Mouse (Mus musculus) ES-Bruce4 (cell line): Measurements from ENCODE around the gene Pi4k2b. TPM values are rescaled to one million over a fixed set of nuclear protein-coding genes. Genes with fewer than 3 reads are reported as not detected.
"Not testable (repeated sequence)": the region's sequence is repeated elsewhere in the genome, so short reads cannot be mapped to it uniquely, and the experiment has no call there.

Experiments
- H3K27ac ChIP-seq: 2 replicates; pipeline ENCODE4 v1.5.1; 2012; ENCODE audit warnings: low read length, inconsistent platforms; ENCODE audit not compliant: insufficient read depth
- H3K27me3 ChIP-seq: 2 replicates; pipeline ENCODE4 v1.6.1; 2012; ENCODE audit warnings: mild to moderate bottlenecking, low read length, inconsistent platforms; ENCODE audit not compliant: control insufficient read depth, poor library complexity, insufficient read depth, severe bottlenecking
- H3K36me3 ChIP-seq: 2 replicates; pipeline ENCODE4 v1.6.1; 2012; ENCODE audit warnings: inconsistent platforms, mild to moderate bottlenecking, low read length, moderate library complexity; ENCODE audit not compliant: control insufficient read depth, poor library complexity, insufficient read depth, severe bottlenecking
- H3K4me1 ChIP-seq: one replicate; pipeline ENCODE4 v1.8.1; 2011; ENCODE audit warnings: low read length; ENCODE audit not compliant: control insufficient read depth, insufficient read depth
- H3K4me3 ChIP-seq: 2 replicates; pipeline ENCODE4 v1.5.1; 2011; ENCODE audit warnings: low read depth, mild to moderate bottlenecking, low read length
- H3K9ac ChIP-seq: 2 replicates; pipeline ENCODE4 v1.6.1; 2012; ENCODE audit warnings: low read depth, mild to moderate bottlenecking, inconsistent platforms; ENCODE audit not compliant: poor library complexity, severe bottlenecking
- H3K9me3 ChIP-seq: replicated peaks from 2 replicates; pipeline ENCODE4 v1.6.1; 2012; ENCODE audit warnings: mild to moderate bottlenecking, low read length, inconsistent platforms; ENCODE audit not compliant: control insufficient read depth, poor library complexity, insufficient read depth, severe bottlenecking
- CTCF ChIP-seq: IDR thresholded peaks from one replicate; pipeline ENCODE4 v1.8.1; 2011; ENCODE audit warnings: low read depth, low read length
- EP300 ChIP-seq: IDR thresholded peaks from 2 replicates; pipeline ENCODE4 v1.6.1; 2011; ENCODE audit warnings: low read depth, low read length; ENCODE audit not compliant: insufficient read depth
- POLR2A ChIP-seq: IDR thresholded peaks from one replicate; pipeline ENCODE4 v1.8.1; 2011; ENCODE audit warnings: low read length; ENCODE audit not compliant: insufficient read depth
- polyA plus RNA-seq: library from polyadenylated mRNA; stranded (reverse); fragments of >200 nt; gene quantifications from 2 replicates; pipeline ENCODE4 v1.2.4, GENCODE M21; 2011; ENCODE audit warnings: low read depth; ENCODE audit not compliant: missing spikeins, insufficient read depth, insufficient read length

Pi4k2b gene
- polyA plus RNA-seq, result 41.9 and 44.5 TPM in 2 replicates

DNA sequence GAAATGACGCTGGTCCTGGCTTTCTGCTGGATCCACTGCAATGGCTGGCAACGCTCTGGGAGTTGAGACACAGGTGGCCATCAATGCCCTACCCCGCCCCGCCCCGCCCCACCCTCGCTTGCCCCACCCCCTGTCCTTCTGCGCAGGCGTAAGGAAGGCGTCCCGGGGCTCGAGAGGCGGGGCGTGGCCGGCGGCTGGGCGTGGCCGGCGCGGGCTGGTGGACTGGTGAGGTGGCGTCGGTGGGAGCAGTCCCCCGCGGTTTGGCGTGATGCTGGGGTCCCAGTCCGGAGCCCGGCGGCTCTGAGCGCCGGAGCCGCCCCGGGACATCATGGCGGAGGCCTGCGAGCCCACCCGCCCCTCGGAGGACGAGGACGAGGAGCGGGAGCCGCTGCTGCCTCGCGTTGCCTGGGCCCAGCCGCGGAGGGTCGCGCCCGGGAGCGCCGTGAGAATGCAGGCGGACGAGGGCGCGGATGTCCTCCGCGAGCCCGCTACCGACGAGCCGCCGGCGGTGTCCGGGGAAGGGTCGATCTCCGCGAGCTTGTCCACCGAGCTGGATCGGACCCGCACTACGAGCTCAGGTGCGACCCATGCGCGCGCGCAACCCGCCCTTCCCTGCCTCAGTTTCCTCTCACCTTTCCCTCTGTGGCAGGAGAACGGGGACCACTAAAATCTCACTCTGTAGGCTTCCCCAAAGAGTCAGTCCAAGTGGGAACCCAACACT is at the start of gene Pi4k2b:
Gene Pi4k2b (plus strand): TSS at position 184 of the 721 bp plus-strand sequence.
- H3K9ac ChIP-seq, result peak within 1 kb of the TSS; percentile 80
- no peaks in the 10 kb centered on the region for H3K4me1 ChIP-seq
- H3K9me3 ChIP-seq, result no peaks in the 10 kb centered on the region; the same call in 1 of the 2 replicates
- peak within 1 kb of the TSS; percentile 89 for H3K4me3 ChIP-seq
- H3K27ac ChIP-seq, result no peak within 1 kb of the TSS
- TF ChIP-seq EP300, result no peak
- TF ChIP-seq CTCF, result no peak
- peak; percentile 10 for TF ChIP-seq POLR2A
- no peaks in the 10 kb centered on the region for H3K27me3 ChIP-seq
- H3K36me3 ChIP-seq, result no peaks in the 10 kb centered on the region

GRCm38 (mm10) chr5:52697291-52697690 is 44.1 kb upstream of the Pi4k2b start:
- H3K36me3 ChIP-seq, result no peaks in the 10 kb centered on the region
- TF ChIP-seq CTCF (no peak), POLR2A (no peak), EP300 (no peak)
- no peaks in the 10 kb centered on the region for H3K9me3 ChIP-seq
- no peaks in the 10 kb centered on the region for H3K4me1 ChIP-seq
- H3K27me3 ChIP-seq, result no peaks in the 10 kb centered on the region
- H3K27ac ChIP-seq, result no peak overlapping the region
- H3K4me3 ChIP-seq, result no peak overlapping the region
- H3K9ac ChIP-seq, result no peak overlapping the region

GRCm38 (mm10) chr5:52697882-52698440 is 43.4 kb upstream of the Pi4k2b start:
- H3K9me3 ChIP-seq, H3K4me3 ChIP-seq, H3K9ac ChIP-seq, H3K27ac ChIP-seq, H3K36me3 ChIP-seq, H3K4me1 ChIP-seq, H3K27me3 ChIP-seq: not testable (repeated sequence)

GRCm38 (mm10) chr5:52704562-52704961 is 36.8 kb upstream of the Pi4k2b start:
- H3K4me1 ChIP-seq, result no peaks in the 10 kb centered on the region
- no peaks in the 10 kb centered on the region for H3K36me3 ChIP-seq
- no peak overlapping the region for H3K9ac ChIP-seq
- no peak for TF ChIP-seq EP300
- no peak for TF ChIP-seq CTCF
- no peak for TF ChIP-seq POLR2A
- H3K27me3 ChIP-seq, result no peaks in the 10 kb centered on the region
- no peak overlapping the region for H3K4me3 ChIP-seq
- H3K9me3 ChIP-seq, result no peaks in the 10 kb centered on the region
- no peak overlapping the region for H3K27ac ChIP-seq

DNA sequence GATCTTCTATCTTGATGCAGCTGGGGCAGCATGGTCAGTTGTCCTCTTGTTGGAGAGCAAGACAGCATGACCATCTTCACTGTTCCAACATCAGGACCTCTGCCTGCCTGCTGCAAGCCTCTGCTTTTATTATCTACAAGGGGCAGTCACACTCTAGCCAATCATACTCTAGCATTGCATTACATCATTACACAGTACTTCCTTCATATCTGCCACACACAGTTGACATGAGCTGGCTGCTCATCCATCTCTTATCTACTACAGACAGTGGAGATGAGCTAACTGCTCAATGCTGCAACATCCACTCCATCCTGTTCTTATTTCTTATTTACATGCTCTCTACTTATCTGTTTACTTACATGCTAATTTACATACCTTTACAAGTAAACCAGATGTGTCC is 28.7 kb upstream of the Pi4k2b start:
- H3K4me1 ChIP-seq, result no peaks in the 10 kb centered on the region
- no peaks in the 10 kb centered on the region for H3K9me3 ChIP-seq
- H3K27me3 ChIP-seq, result no peaks in the 10 kb centered on the region
- TF ChIP-seq POLR2A (no peak), EP300 (no peak), CTCF (no peak)
- no peak overlapping the region for H3K4me3 ChIP-seq
- no peak overlapping the region for H3K27ac ChIP-seq
- H3K36me3 ChIP-seq, result no peaks in the 10 kb centered on the region
- H3K9ac ChIP-seq, result no peak overlapping the region

GRCm38 (mm10) chr5:52716742-52717448 is 24.5 kb upstream of the Pi4k2b start:
- TF ChIP-seq POLR2A, result no peak
- TF ChIP-seq CTCF, result no peak
- no peak for TF ChIP-seq EP300
- H3K9ac ChIP-seq, result no peak overlapping the region

More at GRCm38 (mm10) chr5:52716742-52717448, 24.5 kb upstream of the Pi4k2b start:
- no peaks in the 10 kb centered on the region for H3K4me1 ChIP-seq
- no peak overlapping the region for H3K4me3 ChIP-seq
- H3K27ac ChIP-seq, result no peak overlapping the region
- H3K27me3 ChIP-seq, result no peaks in the 10 kb centered on the region
- no peaks in the 10 kb centered on the region for H3K36me3 ChIP-seq
- no peaks in the 10 kb centered on the region for H3K9me3 ChIP-seq
